Mouse (Mus musculus): Measurements from ENCODE around the gene Lrp1.

DNA sequence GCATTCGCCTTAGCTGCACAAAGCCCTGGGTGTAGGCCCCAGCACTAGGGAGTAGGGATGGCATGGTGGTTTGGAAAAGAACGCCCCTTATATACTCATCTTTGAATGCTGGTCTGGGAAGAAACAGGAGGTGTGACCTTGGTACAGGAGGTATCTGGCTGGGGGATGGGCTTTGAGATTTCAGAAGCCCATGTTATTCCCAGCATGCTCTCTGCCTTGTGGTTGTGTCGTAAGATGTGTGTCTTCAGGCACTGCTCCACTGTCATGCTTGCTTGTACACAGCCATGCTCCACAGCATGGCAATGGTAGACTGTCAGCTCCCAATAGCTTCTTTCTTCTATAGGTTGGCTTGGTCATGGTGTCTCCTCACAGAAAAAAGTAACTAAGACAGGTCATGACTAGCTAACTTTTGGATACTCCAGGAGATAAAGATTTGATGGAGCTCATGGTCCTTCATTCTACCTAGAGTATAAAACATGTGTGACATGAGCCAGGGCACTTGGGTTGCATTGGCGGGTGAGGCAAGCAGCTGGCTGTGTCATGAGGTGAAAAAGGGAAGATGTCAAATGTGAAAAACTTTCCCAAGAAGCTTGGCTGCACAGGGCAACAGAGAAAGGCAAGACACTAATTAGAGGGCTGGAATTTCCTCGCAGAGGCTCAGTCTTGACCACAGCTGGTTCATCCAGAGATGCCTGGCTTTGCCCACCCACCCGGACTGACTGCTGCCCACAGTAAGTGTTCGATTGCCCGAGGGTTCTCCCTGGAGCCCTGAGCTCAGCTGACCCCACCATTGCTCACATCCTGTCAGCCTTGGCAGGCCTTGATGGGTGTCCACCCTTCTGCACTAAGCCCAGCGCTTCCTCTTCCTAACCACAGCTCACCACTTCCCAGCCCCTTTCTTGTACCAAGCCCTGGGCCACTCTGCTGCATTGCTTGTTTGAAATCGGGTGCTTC lies 10.6 kb upstream of the Lrp1 start:
- TF ChIP-seq CTCF (IDR thresholded peaks at IDR 0.05; ENCODE audit: borderline replicate concordance, extremely low read depth, insufficient read depth, insufficient read length) (no peak), POLR2A (IDR thresholded peaks at IDR 0.05; ENCODE audit: borderline replicate concordance, extremely low read depth, insufficient read depth, insufficient read length, poor library complexity, severe bottlenecking) (no peak)
